Mouse (Mus musculus) left cerebral cortex, postnatal 25 days (tissue): ENCODE results near the gene Enthd1. TPM values are rescaled to one million over a fixed set of nuclear protein-coding genes. Genes with fewer than 3 reads are reported as not detected.
A peak's percentile ranks its signal among the peaks of the same experiment; 100 is the strongest.
"Not testable (repeated sequence)": the region's sequence is repeated elsewhere in the genome, so short reads cannot be mapped to it uniquely, and the experiment has no call there.

Experiments
- DNase-seq, 2 experiments: peaks; one replicate each; pipeline ENCODE4 v3.0.0; 2022; ENCODE audit warnings: low spot score in 2 of 2, mixed read lengths in 1 of 2
- intact Hi-C: fragments of 180-260 bp; cut with DNase I; formaldehyde crosslinking; loops from one replicate; pipeline ENCODE4 v1.15.1; 2025
- total RNA-seq, 2 experiments: library from RNA; stranded (reverse); gene quantifications; 2 replicates each; pipeline ENCODE4 v1.2.3; 2021

The Enthd1 gene
- total RNA-seq = not detected

DNA sequence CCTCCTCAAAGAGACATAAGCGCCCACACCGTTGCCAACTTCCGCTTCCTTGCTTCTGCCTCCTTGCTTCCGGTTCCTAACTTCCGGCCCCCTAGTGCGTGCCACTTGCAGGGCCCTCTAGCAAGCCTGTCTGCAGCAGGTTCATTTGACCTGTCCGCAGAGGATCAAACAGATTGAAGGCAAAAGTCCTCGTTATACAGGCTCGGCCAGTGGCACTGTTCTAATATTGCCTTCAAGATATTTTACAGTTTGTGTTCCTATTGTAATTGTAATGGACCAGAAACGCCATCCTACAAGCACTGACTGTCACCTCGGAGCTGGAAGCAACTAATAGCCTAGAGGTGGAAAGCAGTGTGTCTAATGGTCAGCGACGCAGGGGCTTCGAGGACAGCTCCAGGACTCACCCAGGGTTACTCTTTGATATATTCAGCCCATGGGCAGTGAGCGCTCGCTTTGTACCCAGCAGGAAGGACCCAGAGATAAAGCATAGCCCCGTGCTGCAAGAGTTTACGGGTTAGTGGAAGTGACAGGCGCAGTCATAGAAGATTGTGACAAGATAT, at the start of gene Enthd1:
Gene Enthd1, minus strand, starts transcription at position 51 of the 560 bp plus-strand sequence.
- intact Hi-C loops = no loop called here
- DNase-seq = no peak

DNA sequence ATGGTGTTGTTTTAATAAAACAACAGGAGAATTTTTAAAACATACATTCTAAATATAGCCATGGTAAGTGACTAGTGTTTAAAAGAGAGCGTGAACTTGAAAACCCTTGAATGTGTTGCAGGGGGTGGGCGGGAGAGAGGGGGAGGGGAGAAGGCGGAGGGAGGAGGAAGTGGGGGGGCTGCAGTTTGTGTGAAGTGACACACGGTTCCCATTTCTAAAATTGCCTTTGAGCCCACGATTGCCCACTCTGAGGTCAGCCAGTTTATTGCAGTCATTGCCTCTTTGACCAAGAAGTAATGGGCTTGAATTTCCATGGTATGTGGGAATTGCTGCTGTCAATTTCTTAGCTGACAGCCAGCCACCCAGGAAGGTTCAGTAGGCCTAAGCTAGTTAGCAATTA, 48.9 kb upstream of the Enthd1 start:
- intact Hi-C loops = loop anchor here (2.0 to 5.0 kb wide), 2 partner anchors 21 to 82 kb away; no protein-coding TSS in a partner anchor
- DNase-seq = no peak

DNA sequence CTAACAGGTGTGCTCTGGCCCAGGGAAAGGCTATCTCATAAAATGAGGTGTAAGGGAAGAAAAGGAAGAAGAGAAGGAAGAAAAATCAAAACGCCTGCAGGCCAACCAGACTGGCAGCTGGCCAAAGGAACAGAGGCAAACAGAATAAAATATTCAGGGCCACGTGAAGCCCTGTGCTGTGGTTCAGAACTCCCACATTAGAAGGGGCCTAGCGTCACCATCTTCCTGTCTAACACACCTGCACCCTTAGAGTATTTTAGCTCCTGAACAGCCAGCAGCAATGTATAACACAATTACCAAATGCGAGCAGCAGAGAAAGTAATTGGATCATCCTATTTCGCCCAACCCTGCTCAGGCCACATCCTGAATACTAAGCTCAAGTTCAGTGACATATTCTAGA, 46.5 kb upstream of the Enthd1 start:
- intact Hi-C loops = loop anchor here (5.0 kb wide), 1 partner anchor 79 kb away; no protein-coding TSS in a partner anchor

DNA sequence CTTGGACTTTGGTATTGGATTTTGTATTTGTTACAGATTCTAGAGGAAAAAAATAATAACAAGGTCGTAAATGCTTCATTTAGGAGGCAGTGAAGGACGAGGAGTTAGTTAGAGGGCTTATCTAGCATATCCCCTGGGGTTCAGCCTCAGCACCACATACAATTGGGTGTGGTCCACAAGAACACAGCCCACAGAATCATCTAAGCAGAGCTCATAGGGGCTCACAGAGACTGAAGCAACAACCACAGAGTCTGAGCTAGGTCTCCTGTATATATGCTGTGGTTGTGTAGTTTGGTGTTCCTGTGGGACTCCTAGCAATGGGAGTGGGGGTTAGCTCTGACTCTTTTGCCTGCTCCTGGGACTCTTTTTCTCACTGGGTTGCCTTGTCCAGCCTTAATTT, 45.4 kb upstream of the Enthd1 start:
- intact Hi-C loops = loop anchor here (5.0 kb wide), 1 partner anchor 78 kb away; no protein-coding TSS in a partner anchor

More for the DNA sequence above, 46.5 kb upstream of the Enthd1 start:
- DNase-seq = no peak

DNA sequence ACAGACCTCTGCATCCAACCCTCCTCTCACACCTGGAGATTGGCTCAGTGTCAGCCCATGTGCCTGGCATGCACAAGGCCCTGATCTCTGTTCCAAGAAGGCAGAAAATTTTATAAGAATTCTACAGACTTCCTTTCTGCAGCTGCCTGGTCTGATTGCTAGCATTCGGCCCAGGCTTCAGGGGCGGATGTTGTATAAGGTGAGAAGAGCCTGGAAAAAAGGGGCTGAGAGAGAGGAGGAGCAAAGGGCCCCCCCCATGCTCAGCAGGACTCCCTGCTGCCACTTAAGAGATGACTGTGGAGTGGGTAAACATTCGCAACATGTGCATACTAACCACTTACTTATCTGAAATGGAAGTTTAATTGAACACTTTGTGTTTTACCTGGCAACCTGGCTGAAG, 43.0 kb upstream of the Enthd1 start:
- intact Hi-C loops = no loop called here

More for the DNA sequence above, 45.4 kb upstream of the Enthd1 start:
- no peak for DNase-seq

DNA sequence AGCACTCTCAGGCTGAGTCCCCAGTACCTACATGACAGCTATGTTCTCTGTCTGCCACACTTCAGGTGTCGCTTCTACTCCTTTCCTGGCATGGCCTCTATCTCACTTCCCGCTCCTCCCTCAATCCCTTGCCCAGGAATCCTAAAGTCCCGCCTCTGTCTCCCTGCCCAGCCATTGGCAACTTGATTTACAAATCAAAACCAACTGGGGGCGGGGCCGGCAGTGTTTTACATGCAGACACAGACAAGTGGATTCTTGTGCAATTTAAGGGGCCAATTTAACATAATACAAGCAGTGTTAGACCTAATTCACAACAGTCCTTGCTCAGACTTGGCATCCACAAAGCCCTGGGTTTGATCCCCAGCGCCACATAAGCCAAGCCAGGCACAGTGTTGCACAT, 39.1 kb upstream of the Enthd1 start:
- no peak for DNase-seq
- intact Hi-C loops = no loop called here

More for the DNA sequence above, 43.0 kb upstream of the Enthd1 start:
- no peak for DNase-seq

DNA sequence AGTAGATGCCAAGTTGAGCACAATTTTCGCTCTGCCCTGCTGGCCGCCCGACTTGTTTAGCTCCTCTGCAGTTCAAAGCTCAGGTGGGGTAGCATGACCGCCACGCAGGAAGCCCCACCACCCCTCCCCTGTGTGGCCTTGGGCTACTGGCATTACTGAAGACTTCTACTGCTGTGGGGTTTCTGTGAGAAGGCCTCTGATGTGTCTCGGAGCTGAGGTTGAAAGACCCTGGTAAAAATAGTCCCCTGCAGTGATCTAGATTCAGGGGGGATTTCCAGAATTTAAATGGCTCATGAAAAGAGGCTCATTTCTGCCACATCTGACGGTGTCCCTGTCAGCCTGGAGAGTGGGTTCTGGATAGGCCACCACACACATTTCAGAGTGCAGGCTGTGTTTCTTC, 37.5 kb upstream of the Enthd1 start:
- intact Hi-C loops = no loop called here
- DNase-seq = no peak

DNA sequence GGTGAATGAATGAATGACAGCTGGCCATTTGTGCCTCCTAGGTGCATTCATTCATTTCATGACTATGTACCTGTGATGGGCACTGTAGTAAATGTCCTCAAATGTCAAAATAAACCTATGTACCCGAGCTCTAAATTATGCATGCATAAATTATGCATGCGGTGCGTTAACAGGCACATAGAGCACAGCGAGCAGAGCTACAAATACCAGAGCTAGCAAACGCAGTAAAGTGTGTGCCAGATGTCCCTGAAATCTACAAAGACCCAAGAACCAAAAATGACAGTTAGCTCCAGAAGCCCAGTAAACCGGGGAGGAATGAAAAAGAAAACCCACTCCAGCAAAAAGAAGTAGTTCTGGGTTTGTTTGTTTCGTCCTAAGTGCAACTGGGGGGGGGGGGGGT, 36.5 kb upstream of the Enthd1 start:
- intact Hi-C loops = no loop called here
- DNase-seq = peak in 1 of 2 experiments; percentile 37

DNA sequence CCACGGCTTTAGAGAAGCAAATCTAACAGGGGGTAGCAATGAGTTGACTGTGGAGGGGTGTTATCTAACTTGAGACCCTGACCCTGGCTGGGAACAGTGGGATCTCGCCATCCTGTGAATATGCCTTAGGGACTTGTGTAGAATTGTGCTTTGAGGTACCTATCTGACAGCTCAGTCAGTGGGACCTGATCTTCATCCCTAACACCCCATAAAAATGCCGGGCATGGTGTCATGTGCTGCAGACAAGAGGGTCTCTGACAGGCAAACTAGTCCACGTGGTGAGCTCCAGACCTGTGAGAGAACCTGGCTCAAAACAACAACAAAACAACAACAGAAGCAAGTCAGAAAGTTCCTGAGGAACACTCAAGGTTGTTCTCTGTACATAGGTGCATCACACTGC, 34.9 kb upstream of the Enthd1 start:
- no peak for DNase-seq
- intact Hi-C loops = no loop called here

DNA sequence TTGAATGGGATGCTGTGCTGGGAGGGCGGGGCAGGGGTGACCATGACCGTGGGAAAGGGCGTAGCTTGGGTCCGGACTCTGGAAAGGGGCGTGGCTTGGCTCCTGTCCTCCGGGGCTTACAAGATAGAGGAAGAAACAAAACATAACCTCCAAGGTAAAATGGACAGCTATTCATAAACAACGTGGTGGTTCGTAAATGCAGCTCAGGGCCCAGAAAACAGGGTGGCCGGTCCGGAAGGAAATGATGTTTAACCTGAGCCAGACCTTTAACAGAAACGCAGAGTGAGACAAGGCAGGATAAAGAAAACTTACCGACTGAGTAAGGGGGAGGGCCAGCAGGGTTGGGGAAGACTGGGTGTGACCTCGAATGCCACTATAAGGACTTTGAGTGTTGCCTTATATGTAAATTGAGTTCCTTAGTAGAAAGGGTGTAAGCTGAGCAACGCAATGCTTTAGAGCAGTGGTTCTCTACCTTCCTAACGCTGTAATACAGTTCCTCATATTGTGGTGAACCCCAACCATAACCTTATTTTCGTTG, 34.3 kb upstream of the Enthd1 start:
- intact Hi-C loops = no loop called here
- no peak for DNase-seq

DNA sequence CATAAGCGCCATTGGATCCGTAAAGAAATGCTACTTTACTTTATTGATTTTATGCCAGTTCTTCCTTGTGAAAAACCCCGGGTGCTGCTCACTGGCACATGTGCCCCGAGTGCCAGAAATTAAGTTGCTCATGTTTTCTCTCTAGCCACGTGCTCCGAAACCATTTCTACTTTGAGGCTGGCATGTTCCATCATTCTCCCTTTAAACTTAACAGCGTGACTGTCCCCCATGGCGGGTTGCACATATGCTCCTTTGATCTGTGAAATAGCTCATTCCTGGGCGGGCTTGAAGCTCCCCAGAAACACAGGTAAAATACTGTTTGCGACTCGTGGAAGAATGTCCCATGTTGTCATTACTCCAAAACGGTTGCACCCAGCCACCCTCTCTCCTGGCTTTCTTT, 33.8 kb upstream of the Enthd1 start:
- no peak for DNase-seq
- intact Hi-C loops = no loop called here

DNA sequence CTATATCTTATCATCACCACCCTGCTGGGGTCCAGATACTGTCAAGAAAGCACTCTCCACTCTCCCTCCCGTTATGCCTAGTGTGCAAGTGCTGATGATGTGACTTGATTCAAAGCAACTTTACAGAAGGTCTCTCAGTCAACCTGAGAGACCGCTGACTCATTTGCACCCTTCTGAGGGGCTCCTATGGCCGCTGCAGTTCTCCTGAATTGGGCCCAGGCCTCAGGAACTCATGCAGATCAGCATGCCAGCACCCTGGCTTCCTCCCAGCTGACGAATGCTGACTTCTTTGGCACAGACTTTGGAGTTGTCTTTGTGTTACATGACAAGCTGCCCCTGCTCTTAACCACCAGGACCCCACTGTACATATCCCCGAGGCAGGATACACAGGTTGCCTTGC, 28.9 kb upstream of the Enthd1 start:
- no peak for DNase-seq
- intact Hi-C loops = no loop called here

DNA sequence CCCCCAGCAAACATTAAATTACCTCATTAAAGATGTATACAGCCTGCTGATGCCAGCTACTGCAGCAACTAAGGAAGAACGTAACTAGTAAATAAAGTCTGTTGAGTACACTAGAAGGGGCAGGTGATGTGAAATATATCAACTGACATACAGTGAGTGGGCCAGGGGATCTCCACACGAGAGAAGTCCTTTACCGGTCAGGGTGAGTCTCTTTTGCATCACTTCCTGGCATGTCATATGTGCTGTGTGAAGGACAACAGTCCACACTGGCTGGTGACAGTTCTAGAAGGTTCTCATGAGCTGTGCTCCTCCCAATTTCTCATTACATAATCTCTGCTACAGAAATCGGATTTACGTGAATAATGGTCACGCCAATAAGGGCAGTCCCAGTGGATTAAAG, 27.8 kb upstream of the Enthd1 start:
- intact Hi-C loops = no loop called here
- no peak for DNase-seq

DNA sequence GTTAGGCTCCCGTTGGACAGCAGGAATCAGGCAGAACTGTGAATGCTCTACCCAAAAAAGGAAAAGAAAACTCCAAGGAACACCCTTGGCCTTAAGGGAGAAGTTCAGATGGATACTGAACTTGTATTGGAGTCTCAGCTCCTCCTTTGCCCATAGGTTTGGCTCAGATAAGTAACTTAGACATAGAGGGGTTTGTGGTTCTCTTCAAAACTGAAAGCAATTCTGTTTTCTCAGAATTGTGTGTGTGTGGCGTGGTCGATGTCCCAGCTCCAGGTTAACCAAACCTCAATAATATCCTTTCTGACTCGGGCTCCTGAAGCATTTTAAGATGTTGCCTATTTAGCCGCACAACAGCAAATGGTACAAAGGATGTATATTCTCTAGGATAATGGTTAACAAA, 25.7 kb upstream of the Enthd1 start:
- intact Hi-C loops = no loop called here
- DNase-seq = no peak

DNA sequence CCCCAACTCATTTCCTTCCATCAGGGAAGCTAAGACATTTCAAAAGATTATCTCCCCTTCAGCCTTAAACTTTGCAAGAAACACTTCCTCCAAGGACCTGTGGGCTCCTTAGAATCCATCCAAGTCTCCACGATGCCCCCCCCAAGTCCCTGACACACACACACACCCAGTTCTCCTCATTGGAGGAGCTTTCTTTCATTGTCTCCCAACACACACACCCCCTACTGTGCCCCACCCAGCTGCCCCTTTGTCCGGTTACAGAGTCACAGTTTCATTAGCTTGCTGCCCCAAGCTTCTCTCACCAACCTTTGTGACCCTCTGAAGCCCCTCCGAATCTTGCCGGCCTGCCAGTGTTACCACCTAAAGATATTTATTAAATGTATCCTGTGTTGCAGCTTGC, 21.3 kb upstream of the Enthd1 start:
- intact Hi-C loops = no loop called here
- DNase-seq = no peak

DNA sequence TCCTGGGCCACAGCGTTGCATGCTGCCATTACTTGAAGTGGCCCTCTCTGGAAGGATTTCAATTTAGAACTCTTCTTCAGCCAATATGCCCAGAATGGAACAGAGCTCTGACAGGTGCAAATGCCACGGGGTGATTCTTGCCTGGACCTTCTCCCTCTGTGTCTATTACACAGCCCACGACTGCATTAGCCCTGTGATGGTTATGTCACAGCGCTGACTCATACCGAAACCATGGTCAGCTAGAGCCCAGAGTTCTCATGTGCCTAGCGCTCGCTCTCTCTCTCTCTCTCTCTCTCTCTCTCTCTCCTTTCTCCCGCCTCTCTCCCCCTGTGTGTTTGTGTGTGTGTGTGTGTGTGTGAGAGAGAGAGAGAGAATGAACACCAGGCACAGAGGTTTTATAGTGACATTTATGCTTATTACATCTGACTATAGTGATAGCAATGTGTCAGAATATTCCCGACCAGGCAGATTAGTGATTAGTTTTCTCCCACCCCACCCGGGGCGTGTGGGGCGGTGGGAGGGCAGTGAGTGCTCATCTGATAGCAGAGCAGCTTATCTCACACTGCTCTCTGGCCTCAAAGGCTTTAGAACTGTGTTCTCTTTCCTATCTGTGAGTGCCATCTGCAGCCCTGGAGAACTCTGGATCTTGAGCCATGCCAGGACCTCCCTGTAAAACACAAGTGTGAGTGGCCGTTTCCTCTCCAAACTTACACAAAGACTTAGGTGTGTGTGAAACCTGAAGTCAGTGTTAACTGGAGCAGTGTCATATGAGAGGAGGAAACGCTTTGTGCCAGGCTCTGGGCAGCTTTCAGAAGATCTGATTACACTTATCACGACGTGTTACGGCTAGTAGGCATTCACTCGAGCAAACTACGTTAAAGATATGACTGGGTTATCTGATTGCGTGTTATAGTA, 17.9 kb upstream of the Enthd1 start:
- DNase-seq = no peak
- intact Hi-C loops = no loop called here

DNA sequence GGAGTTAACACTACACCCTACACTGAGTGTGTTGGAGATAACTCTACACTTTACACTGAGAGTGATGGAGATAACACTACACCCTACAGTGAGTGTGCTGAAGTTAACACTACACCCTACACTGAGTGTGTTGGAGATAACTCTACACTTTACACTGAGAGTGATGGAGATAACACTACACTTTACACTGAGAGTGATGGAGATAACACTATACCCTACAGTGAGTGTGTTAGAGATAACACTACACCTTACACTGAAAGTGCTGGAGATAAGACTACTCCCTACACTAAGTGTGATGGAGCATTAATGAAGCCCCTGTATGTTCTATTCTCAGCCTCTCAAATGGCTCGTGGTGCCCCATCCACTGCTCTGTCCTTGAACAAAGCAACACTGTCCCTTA, 15.6 kb upstream of the Enthd1 start:
- DNase-seq, intact Hi-C loops: not testable (repeated sequence)

DNA sequence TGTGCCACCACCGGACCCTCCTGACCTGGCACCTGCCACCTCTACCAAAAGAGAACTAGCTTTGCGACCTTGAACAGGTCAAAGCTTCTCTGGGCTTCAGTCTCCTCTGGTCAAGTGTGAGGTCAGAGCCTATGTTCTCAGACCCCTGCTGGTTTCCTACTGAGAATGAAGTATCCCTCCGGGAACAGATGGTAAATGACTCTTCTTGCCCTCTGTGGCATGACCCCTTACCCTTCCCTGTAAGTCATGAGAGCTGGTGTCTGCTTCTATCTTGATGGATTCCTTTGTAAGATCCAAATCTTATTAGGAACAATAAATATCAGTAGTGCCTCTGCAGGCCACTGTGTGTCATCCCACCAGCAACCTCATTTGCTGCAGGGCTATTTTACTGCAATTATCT, 14.2 kb upstream of the Enthd1 start:
- DNase-seq = no peak
- intact Hi-C loops = no loop called here

DNA sequence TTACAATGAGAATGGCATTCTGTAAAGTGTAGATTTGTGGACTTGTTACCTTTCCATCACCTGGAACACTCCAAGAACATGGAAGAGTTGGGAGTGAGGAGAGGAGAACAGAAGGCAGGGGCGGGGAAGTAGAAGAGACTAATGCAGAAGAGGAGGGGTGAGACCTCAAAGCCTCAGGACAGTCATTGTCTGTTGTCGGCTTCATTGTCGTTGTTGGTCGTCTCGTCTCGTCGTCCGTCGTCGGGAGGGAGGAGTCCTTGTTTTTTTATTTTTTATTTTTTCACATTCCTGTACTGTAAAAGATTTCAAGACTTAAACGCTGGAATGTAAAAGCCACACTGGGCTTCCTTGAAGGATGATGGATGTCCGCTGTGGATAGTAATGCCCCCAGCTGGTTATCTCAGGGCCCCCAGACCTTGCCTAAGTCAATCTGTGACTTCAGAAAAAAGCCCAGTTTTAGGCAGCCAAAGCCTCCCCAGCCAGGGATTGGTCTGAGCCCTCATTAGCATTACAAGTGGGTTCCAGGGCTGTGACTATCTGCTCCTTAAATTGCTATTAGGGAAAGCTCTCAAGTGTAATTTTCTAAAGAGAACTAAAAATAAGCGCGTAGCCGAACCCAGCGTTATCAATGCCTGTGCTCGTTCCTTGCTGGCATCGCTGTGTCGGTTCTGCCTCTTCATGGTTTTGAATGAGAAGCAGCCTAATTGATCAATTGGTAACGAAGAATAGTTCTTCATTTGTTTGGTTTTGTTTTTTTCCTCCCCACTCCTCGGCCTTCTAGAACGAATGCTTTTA, 12.4 kb upstream of the Enthd1 start:
- no peak for DNase-seq
- intact Hi-C loops = no loop called here

DNA sequence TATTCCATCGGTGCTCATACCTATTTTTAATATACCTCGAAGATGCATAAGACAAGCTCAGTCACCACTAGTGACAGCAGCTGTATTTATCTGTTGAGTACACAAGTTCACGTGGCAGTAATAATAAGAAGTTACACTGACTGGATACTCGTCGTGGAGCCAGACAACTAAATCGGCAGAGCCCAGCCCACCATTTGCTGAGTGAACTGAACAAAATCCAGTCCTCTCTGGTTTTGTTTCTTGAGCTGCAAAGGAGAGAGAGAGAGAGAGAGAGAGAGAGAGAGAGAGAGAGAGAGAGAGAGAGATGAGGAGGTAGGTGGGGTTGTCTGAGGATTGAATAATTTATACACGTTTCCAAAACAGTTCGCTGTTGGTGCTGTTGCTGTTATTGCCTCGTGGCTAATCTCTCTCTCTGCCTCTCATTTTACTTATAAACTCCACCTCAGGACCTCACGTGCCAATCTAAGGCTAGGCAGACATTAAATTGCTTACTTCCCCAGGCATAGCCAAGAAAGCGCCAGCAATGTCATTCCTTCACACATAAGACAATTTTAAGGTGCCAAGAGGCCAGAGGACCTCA, 11.5 kb upstream of the Enthd1 start:
- intact Hi-C loops = no loop called here
- no peak for DNase-seq
